Mouse (Mus musculus) embryonic stem cell, embryonic (primary cell): Measurements from ENCODE around the gene 1700030J22Rik.

Experiments used
- CTCF ChIA-PET, 4 experiments: fragments of 300-600 bp in 2 of 4; fragments of 350-600 bp in 2 of 4; sonication (Branson Sonifier 250); formaldehyde crosslinking; loops; one replicate each; lab custom pipeline; 2022; ENCODE audit warnings: inconsistent platforms in 2 of 4; lab: Charles Lee
- POLR2A ChIA-PET, 4 experiments: fragments of 300-600 bp in 2 of 4; fragments of 350-600 bp in 2 of 4; sonication (Branson Sonifier 250); formaldehyde crosslinking; loops; one replicate each; lab custom pipeline; 2022; ENCODE audit warnings: antibody characterized with exemption in 4 of 4, inconsistent platforms in 1 of 4; lab: Charles Lee

1700030J22Rik gene

DNA sequence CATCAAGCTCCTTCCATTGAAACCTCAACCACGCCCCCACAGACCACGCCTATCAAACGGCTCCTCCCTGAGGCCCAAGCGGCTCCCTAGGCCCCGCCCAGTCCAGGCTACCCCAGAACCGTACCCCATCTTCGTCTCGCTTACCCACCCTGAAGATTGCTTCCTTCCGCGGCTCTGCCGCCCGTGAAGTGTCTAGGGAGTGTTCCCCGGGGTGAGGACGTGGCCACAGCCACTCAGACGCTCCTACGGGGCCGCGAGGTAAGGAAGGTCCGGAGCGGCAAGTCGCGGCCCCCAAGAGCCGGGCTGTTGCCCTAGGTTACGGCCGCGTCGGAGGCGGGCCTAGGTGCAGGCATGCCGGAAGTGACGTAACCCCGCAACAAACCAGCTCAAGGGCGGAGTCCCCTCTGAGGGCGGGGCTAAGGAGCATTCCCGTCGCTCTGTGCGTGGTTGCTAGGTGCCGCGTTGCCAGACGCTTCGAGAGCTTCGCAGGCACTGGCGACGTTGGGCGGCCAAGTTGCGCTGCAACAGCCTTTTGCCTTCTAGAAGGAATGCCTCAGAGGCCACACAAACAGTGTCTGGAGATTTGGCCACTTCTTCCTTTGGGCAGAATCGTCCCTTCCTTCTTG lies at the start of gene 1700030J22Rik:
Gene 1700030J22Rik (minus strand): TSS at position 329 of the 626 bp plus-strand sequence.
- CTCF ChIA-PET: interaction anchor here in 3 of 4 experiments (0.5 to 2.2 kb wide), 26 partner anchors 9 to 622 kb away, joined by 3 to 17 read pairs (median 4); partner anchors contain the start of genes Gcsh (in 3 of the 3), Atmin (in 1 of the 3), Cenpn (in 1 of the 3) and Cmc2 (in 1 of the 3)

DNA sequence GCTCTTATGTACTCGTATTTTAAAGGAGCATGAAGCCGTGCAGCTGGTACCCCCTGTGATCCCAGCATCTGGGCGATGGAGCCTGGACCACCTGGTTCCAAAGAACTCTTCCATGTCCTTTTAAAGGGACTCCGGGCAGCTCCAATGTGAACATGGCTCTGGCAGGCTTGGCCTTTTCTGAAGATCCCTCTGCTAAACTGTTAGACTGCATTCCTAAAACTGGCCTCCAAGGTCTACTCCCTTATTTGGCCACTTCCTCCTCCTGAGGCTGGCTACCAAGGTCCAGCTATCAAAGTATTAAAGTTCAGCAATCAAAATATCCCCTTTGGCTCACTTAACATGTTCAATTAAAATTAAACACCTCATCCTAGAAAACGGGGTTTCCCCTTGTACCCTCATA lies 48.8 kb upstream of the 1700030J22Rik start:
- ChIA-PET POLR2A (interaction anchor here in 1 of 4 experiments (0.6 to 1.2 kb wide), 4 partner anchors 9 to 61 kb away, joined by 3 to 4 read pairs (median 3); partner anchors contain the start of gene Gcsh), CTCF (no interaction called here)

More for the DNA sequence above, at the start of gene 1700030J22Rik:
- POLR2A ChIA-PET: interaction anchor here (0.6 to 3.9 kb wide), 47 partner anchors 8 to 823 kb away, joined by 3 to 90 read pairs (median 4); partner anchors contain the start of genes Atmin (in 3 of the 4), Cmc2 (in 3 of the 4), Gcsh (in 3 of the 4) and Cenpn (in 2 of the 4)

DNA sequence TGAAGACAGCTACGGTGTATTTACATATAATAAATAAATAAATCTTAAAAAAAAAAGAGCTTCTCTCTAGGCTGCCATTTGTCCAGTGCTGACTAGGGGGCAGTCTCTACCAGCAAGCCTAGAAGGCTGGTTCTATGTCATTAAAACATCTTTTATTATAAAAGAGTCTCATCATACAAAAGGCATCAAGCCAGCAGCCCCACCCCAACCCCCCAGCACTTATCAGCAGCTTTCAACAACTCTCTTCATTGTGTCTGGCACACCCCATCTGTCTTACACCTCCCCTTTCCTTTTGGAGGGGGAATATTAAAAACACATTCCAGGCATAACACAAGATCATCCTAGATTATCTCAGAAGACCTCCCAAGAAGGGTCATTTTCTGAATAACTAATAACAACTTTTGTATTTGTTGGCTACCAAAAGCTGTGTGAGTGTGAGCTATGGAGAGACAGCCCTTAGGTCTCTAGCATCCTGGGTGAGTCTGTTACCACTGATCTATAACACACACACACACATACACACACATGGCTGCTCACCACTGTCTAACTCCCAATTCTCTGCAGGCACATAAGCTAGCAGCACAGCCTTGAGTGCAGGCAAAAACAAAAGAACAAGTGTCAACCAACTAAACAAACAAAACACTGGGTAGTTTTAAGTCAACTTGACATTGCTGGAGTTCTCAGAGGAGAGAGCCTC lies 43.7 kb upstream of the 1700030J22Rik start:
- CTCF ChIA-PET: interaction anchor here in 2 of 4 experiments (0.6 to 1.1 kb wide), 5 partner anchors 23 to 446 kb away, joined by 3 to 7 read pairs (median 3); partner anchors contain the start of gene Gcsh (in 1 of the 2)
- POLR2A ChIA-PET: interaction anchor here (0.6 to 3.5 kb wide), 7 partner anchors 9 to 74 kb away, joined by 3 to 16 read pairs (median 7); partner anchors contain the start of gene Gcsh (in 2 of the 4)

DNA sequence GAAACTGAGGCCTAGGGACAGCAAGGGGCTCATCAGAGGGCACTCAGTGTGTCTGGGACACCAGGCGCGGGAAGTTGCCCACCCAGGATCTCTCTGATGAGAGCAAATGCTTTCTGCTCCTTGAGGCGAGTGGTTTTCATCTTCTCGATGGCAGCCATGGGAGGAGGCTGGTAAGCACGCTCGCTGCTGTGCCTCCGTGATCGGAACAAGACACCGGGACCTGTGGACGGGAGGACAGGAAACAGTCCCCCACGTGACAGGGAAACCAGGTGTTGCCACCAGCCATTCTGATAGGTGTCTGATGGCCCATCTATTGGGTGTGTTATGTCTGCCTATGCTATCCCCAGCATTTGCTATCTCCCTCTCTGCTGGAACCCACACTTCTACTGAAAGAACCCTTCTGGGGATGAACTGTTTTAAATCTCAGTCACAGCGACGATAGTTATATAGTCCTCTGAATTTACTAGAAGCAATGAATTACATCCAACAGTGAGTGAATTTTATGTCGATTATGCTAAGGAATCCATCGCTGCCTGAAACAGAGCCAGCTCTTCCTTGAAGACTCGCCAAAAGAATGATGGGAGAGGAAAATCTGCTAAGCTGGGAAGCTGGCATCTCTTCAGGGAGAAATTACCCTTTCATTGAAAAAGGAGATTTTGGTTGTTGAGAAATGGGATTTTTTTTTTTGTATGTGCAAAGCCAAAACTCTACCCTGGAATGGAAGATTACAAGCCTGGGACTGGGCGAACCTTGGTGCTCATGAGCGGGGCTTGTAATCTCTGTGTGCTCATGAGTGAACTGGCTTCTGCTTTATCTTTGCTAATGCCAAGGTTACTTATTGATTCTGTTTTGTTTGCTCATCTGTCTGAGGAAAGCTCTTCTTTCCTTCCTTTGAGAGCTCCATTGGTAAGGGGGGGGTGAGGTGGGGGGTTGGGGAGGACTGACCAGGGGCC lies 40.8 kb upstream of the 1700030J22Rik start:
- ChIA-PET POLR2A (interaction anchor here (0.6 to 9.0 kb wide), 26 partner anchors 8 to 1427 kb away, joined by 3 to 114 read pairs (median 4); partner anchors contain the start of genes Gcsh (in 4 of the 4), 1700030J22Rik (in 1 of the 4) and Cmc2 (in 1 of the 4)), CTCF (interaction anchor here in 1 of 4 experiments (0.5 kb wide), 1 partner anchor 175 kb away, joined by 3 read pairs; no protein-coding TSS in a partner anchor)

DNA sequence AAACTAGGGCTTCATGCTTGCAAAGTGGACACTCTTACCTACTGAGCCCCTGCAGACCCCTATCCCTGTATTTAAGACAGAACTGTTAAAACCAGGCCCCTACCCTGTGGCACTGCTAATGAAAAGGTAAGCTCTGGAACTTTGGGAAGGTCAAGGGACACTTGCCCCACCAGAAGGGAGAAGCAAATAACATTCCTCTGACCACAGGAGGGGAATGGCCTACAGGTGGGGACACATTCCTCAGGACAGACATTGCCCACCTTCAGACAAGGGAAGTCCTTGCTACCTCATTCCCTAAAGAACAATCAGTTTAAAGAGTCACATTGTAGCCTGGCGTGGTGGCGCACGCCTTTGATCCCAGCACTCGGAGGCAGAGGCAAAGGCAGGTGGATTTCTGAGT lies 39.1 kb upstream of the 1700030J22Rik start:
- POLR2A ChIA-PET: interaction anchor here (0.5 to 9.0 kb wide), 19 partner anchors 8 to 345 kb away, joined by 3 to 114 read pairs (median 4); partner anchors contain the start of genes Gcsh (in 4 of the 4) and Cmc2 (in 1 of the 4)
- CTCF ChIA-PET: interaction anchor here in 1 of 4 experiments (0.6 to 1.4 kb wide), 2 partner anchors 14 to 43 kb away, joined by 3 read pairs; no protein-coding TSS in a partner anchor

DNA sequence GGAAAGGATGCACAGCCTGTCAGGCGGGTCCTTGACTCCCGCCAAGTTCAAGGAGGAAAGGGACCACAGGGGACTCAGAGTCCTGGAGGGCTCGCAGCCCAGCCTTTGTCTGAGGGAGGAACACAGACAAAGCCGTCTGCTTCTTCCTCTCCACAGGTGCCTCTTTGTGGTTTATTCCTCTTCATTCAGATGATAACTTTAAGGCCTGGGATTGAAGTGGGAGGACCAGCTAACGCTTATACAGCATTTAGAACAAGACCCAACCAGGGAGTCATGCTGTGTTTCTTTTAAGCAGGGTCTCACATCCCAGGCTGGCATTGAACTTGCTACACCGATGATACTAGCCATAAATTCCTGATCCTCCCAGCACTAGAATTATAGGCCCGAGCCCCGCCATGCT lies 38.2 kb upstream of the 1700030J22Rik start:
- POLR2A ChIA-PET: interaction anchor here (0.5 to 9.0 kb wide), 22 partner anchors 9 to 454 kb away, joined by 3 to 114 read pairs (median 4); partner anchors contain the start of genes Gcsh (in 4 of the 4) and 1700030J22Rik (in 3 of the 4)
- CTCF ChIA-PET: interaction anchor here in 1 of 4 experiments (1.4 kb wide), 1 partner anchor 15 kb away, joined by 3 read pairs; no protein-coding TSS in a partner anchor

DNA sequence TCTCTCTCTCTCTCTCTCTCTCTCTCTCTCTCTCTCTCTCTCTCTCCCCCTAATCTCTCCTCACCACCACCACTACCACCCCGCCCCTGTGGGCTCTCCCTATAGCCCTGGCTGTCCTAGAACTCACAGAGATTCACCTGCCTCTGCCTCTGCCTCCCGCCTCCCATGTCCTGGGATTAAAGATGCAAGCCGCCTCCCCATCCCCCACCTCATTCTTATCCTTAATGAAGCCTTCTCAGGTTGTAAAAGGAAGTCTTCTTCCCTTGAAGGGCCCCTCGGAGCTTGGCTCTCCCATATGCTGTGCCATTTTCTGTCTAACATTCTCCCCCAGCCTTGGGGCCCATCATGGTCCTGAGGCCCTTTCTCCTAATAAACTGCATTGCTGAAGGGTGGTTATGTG lies 36.9 kb upstream of the 1700030J22Rik start:
- ChIA-PET POLR2A (interaction anchor here in 3 of 4 experiments (0.8 to 9.0 kb wide), 9 partner anchors 8 to 142 kb away, joined by 3 to 114 read pairs (median 6); partner anchors contain the start of genes Gcsh (in 3 of the 3) and 1700030J22Rik (in 2 of the 3)), CTCF (interaction anchor here in 2 of 4 experiments (0.6 kb wide), 2 partner anchors 14 to 35 kb away, joined by 3 to 6 read pairs; no protein-coding TSS in a partner anchor)

DNA sequence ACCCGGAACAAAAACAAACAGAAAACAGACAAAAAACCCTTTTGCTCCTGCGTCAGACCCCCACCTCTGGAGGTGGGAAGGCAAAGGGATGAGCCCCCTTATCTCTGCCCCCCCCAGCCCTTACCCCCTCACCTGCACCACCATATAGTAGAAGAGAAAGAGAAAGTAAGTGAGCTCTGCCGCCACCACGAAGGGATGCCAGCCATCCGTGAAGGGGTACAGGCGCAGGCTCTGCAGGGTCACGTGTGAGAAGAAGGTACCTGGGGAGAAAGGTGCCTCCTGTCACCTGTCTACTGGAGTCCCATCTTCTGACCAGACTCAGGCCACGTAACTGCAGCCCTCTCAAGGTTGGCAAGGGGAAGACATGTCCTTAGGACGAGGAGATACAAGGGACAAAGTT lies 32.6 kb upstream of the 1700030J22Rik start:
- CTCF ChIA-PET: no interaction called here

DNA sequence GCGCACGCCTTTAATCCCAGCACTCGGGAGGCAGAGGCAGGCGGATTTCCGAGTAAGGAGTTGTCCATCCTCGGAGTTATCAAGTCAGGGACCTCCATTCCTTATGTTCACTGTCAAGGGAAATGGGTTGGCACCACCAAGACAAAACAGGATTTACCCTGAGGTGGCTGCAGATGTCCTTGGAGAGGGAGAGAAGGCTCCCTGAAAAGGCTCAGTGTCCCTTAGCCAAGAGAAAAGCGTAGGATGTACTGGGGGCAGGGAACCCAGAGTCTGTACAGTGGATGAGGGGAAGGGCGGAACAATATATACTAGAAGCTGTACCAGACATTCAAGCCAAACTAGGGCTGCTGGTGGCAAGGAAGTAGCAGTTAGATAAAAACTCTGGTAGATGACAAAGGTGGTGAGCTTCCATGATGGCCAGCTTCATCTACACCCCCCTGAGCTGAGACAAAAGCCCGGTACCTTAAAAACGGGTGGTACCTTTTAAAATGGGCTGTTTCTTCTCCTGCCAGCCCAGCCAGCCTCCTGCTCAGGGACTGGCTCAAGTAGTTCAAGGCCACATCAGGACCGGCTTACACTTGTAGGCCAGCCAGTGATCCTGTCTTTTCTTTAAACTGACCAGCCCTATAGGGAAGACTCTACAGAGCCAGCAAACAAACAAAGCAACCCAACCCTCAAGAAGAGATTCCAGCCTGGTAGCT lies 15.4 kb upstream of the 1700030J22Rik start:
- CTCF ChIA-PET: interaction anchor here in 3 of 4 experiments (0.5 to 2.3 kb wide), 9 partner anchors 14 to 153 kb away, joined by 3 to 17 read pairs (median 3); partner anchors contain the start of gene 1700030J22Rik (in 2 of the 3)

More for the DNA sequence above, 32.6 kb upstream of the 1700030J22Rik start:
- POLR2A ChIA-PET: interaction anchor here in 1 of 4 experiments (9.0 kb wide), 1 partner anchor 19 kb away, joined by 114 read pairs; the partner anchor contains the start of gene Gcsh

DNA sequence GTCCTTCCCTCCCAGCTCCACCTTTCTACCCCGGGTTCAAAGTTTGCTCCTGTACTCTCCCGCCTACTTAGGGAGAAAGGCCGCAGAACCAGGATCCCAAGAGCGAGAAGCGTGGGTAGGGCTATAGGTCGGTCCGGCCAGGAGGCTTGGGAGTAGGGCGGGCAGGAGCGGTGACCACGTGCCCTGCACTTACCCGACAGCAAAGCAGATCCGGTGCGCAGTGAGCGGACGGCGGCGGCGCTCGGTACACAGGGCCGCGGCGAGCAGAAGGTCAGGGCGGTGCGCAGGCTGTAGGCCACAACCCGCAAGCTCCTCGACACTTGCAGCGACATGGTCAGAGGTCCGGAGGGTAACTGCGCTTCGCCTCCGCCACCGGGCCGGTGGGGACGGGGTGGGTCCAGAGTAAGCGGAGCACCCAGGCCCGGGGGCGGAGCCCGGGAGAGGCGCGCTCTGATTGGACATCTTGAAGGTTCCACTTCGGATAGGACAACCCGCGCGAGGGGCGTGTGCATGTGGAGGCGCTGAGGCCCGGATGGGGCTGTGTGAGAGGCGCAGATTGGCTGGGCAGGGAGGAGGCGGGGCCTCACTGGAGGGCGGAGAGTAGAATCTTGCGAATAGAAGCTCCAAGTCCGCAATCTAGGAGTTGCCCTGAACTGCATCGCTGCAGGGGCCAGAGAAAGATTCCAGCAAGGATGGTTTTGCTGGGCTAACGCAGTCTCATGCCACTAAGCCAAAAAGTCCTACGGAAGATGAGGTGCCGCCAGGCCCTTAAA lies 14.5 kb upstream of the 1700030J22Rik start, which contains the start of gene Gcsh:
Gene Gcsh (minus strand): TSS at position 443 of the 773 bp plus-strand sequence.
- ChIA-PET CTCF (interaction anchor here (0.5 to 2.3 kb wide), 12 partner anchors 9 to 154 kb away, joined by 3 to 17 read pairs (median 4); partner anchors contain the start of gene 1700030J22Rik (in 3 of the 4)), POLR2A (interaction anchor here (0.6 to 7.6 kb wide), 62 partner anchors 8 to 320 kb away, joined by 3 to 114 read pairs (median 5); partner anchors contain the start of genes 1700030J22Rik (in 4 of the 4), Cenpn (in 3 of the 4), Cmc2 (in 3 of the 4) and Atmin (in 2 of the 4))

More for the DNA sequence above, 15.4 kb upstream of the 1700030J22Rik start:
- POLR2A ChIA-PET: interaction anchor here (0.6 to 7.6 kb wide), 46 partner anchors 9 to 321 kb away, joined by 3 to 114 read pairs (median 5); partner anchors contain the start of genes 1700030J22Rik (in 4 of the 4), Atmin (in 2 of the 4), Cmc2 (in 2 of the 4) and Cenpn (in 1 of the 4)

DNA sequence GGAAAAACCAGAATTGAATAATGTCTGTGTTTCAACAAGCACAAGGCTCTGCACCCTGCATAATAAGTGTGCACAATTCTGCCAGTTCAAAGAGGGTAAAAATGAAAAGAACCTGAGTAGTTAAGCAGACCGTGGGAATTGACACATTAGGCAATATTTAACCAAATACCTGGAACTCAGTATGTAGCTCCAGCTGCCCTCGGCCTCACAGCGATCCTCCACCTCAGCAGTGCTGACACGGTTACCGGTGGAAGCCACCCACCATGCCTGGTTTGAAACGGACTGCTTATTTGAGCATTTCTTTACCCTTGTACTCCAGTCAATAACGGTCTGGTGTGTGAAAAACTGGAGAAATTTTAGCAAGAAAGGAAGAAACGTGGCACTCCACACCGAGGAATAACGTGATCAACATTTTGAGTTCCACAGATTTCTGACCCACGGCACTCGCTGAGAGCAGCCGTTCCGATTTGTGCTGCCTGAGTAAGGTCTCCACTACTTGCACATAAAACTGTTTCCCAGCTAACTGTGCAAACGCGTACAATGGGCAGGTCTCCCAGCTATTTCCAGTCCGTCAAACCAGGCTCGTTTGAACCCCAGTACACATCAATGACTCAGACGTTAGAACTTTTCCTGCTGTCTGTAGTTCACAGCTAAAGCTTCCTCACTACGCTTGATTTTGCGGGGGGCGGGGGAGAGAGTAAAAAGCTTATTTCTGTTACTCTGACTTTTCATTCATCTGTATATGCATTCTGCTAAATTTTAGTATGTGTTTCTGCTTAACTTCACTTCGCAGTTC lies 13.6 kb upstream of the 1700030J22Rik start:
- POLR2A ChIA-PET: interaction anchor here (0.5 to 7.6 kb wide), 52 partner anchors 8 to 156 kb away, joined by 3 to 114 read pairs (median 5); partner anchors contain the start of genes 1700030J22Rik (in 4 of the 4), Cenpn (in 3 of the 4), Cmc2 (in 3 of the 4) and Atmin (in 2 of the 4)
- CTCF ChIA-PET: interaction anchor here (0.6 to 2.3 kb wide), 12 partner anchors 8 to 319 kb away, joined by 3 to 17 read pairs (median 4); partner anchors contain the start of gene 1700030J22Rik (in 3 of the 4)

DNA sequence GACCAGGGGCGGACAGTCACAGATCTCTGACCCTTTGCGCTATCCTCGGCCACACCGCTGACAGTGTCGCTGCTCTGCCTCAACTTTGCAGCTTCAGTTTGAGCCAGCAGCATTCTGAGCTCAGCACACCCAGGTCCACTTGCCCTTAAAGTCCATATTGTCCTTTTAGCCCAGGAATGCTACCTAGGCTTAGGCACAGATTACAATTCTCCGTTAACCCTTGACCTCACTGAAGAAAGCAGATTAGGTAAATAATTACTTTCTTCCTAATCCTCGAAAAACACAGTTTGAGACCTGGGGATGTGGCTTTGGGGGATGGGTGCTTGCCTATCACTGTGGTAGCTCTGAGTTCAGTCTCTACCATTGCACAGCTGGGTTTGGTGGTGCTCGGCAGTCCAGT lies 12.5 kb upstream of the 1700030J22Rik start:
- ChIA-PET POLR2A (interaction anchor here (0.8 to 7.6 kb wide), 15 partner anchors 8 to 56 kb away, joined by 3 to 114 read pairs (median 8); partner anchors contain the start of genes 1700030J22Rik (in 4 of the 4) and Atmin (in 1 of the 4)), CTCF (interaction anchor here in 2 of 4 experiments (0.6 to 2.2 kb wide), 4 partner anchors 13 to 125 kb away, joined by 3 to 6 read pairs (median 3); partner anchors contain the start of gene 1700030J22Rik (in 1 of the 2))

DNA sequence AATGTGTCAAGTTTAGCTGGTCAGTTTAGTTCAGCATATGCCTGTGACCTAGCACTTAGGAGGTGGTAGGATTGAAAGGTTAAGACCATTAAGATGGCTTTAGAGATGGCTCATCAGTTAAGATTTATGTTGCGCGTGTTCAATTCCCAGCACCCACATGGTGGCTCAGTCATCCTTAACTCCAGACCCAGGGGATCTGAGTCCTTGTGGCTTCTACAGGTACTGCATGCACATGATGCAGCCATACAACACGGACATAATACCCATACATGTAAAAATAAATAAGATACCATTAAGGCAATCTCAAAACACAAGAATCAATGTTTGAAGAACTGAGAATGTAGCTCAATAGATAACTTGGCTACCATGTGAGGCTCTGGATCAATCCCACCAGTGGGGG lies 11.1 kb upstream of the 1700030J22Rik start:
- CTCF ChIA-PET: interaction anchor here in 2 of 4 experiments (0.9 to 2.9 kb wide), 2 partner anchors 9 to 11 kb away, joined by 3 to 10 read pairs; partner anchors contain the start of gene 1700030J22Rik (in 1 of the 2)
- POLR2A ChIA-PET: interaction anchor here in 2 of 4 experiments (1.1 to 7.6 kb wide), 6 partner anchors 9 to 69 kb away, joined by 3 to 114 read pairs (median 4); partner anchors contain the start of genes 1700030J22Rik (in 1 of the 2) and Cmc2 (in 1 of the 2)
